Mouse (Mus musculus): ENCODE measurements around the gene Xpo1. TPM values are rescaled to one million over a fixed set of nuclear protein-coding genes. Genes with fewer than 3 reads are reported as not detected.

Xpo1 gene
- polyA plus RNA-seq, 1 experiment from 2014 or later, result 21.4 TPM

DNA sequence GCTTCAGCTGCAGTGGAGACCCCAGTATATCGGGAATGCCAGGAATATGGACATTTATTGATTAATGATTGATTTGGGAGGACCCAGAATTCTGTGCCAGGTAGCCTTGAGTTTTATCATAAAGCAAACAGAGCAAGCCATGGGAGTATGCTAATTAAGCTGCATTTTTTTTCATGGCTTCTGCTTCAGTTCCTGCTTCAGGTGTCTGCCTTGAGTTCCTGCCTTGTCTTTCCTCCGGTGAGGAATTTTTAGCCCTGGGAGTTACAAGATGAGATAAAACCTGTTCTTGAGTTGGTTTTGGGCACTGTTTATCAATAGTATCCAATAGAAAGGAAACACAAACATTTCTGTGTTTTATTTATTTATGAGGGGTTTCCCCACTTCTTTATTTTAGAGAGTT, 73.6 kb downstream of the Xpo1 start:
- no peak overlapping the region for H3K27ac ChIP-seq (replicated peaks)
- H3K4me2 ChIP-seq (replicated peaks; ENCODE audit: low read depth), result no peak overlapping the region
- no peaks in the 10 kb centered on the region for H3K27me3 ChIP-seq (ENCODE audit: control insufficient read depth, insufficient read depth, low read length)
- TF ChIP-seq CTCF (IDR thresholded peaks at IDR 0.05; ENCODE audit: low read depth) (no peak), EP300 (optimal IDR thresholded peaks at IDR 0.05) (no peak)
- H3K9ac ChIP-seq (ENCODE audit: low read length), result no peak overlapping the region
- no peak for DNase-seq (ENCODE audit: low spot score)
- no peaks in the 10 kb centered on the region for H3K36me3 ChIP-seq (ENCODE audit: control insufficient read depth, insufficient read depth, low read length)
- no peaks in the 10 kb centered on the region for H3K9me3 ChIP-seq (ENCODE audit: control insufficient read depth, low read length)
- WGBS, result 77% methylated on average over 2 of the region's 2 CpGs
- H3K4me3 ChIP-seq (ENCODE audit: low read depth, low read length), result no peak overlapping the region
- no peak for ATAC-seq (ENCODE audit: low FRiP score, low TSS enrichment)
- H3K4me1 ChIP-seq (replicated peaks; ENCODE audit: control insufficient read depth, insufficient read depth), result no peaks in the 10 kb centered on the region

DNA sequence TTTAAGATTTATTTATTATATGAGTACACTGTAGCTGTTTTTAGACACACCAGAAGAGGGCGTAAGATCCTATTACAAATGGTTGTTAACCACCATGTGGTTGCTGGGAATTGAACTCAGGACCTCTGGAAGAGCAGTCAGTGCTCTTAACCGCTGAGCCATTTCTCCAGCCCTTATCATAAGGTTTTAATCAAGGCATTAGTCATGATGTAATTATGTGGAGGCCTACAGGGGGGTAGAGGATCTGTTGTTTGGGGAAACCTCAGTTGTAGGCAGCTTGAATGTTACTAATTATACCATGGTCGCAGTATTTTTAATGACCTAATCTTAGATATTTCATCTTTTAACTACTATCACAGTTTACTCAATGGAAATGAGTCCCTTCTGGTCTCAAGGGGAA, 76.3 kb downstream of the Xpo1 start:
- H3K4me1 ChIP-seq (replicated peaks; ENCODE audit: control insufficient read depth, insufficient read depth), result no peaks in the 10 kb centered on the region
- H3K36me3 ChIP-seq (ENCODE audit: control insufficient read depth, insufficient read depth, low read length), result no peaks in the 10 kb centered on the region
- TF ChIP-seq CTCF (IDR thresholded peaks at IDR 0.05; ENCODE audit: low read depth) (no peak), EP300 (optimal IDR thresholded peaks at IDR 0.05) (no peak)
- no peaks in the 10 kb centered on the region for H3K9me3 ChIP-seq (ENCODE audit: control insufficient read depth, low read length)
- H3K9ac ChIP-seq (ENCODE audit: low read length), result no peak overlapping the region
- no peak for ATAC-seq (ENCODE audit: low FRiP score, low TSS enrichment)
- no peak overlapping the region for H3K27ac ChIP-seq (replicated peaks)
- no peak for DNase-seq (ENCODE audit: low spot score)
- no peak overlapping the region for H3K4me2 ChIP-seq (replicated peaks; ENCODE audit: low read depth)
- H3K27me3 ChIP-seq (ENCODE audit: control insufficient read depth, insufficient read depth, low read length), result no peaks in the 10 kb centered on the region
- 69% methylated on average over 3 of the region's 3 CpGs for WGBS
- H3K4me3 ChIP-seq (ENCODE audit: low read depth, low read length), result no peak overlapping the region

DNA sequence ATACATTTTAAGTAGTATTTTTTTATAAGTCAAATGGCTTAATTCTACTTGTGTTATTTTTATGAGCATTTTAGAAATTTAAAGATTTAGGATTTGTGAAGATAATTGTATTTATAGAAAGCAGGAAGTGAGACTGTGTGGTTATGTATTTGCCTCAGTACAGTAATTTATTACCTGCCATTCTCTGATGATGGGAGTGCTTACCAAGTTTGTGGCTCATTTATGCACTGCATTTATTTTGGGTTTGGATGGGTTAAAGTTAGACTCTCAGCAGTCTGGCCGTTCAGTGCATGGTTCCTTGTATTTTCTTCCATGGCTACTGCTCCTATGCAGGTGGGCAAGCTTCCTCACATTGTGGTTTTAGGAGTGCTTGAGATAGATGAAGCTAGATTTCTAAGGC, 79.3 kb downstream of the Xpo1 start:
- WGBS, result 57% methylated on average over 1 of the region's 1 CpGs
- Histone ChIP-seq H3K4me1 (replicated peaks; ENCODE audit: control insufficient read depth, insufficient read depth) (no peaks in the 10 kb centered on the region), H3K27ac (replicated peaks) (no peak overlapping the region), H3K4me2 (replicated peaks; ENCODE audit: low read depth) (no peak overlapping the region), H3K27me3 (ENCODE audit: control insufficient read depth, insufficient read depth, low read length) (no peaks in the 10 kb centered on the region), H3K36me3 (ENCODE audit: control insufficient read depth, insufficient read depth, low read length) (peaks cover 4% of the 10 kb centered on the region; the same call in 1 of the 2 replicates), H3K9me3 (ENCODE audit: control insufficient read depth, low read length) (no peaks in the 10 kb centered on the region), H3K4me3 (ENCODE audit: low read depth, low read length) (no peak overlapping the region), H3K9ac (ENCODE audit: low read length) (no peak overlapping the region)
- DNase-seq (ENCODE audit: low spot score) (no peak), ATAC-seq (ENCODE audit: low FRiP score, low TSS enrichment) (no peak)
- TF ChIP-seq EP300 (optimal IDR thresholded peaks at IDR 0.05) (no peak), CTCF (IDR thresholded peaks at IDR 0.05; ENCODE audit: low read depth) (no peak)

Other genes with a start within 250 kb of the Xpo1 start
- gene Fam161a, start 248.5 kb upstream of the Xpo1 start, polyA plus RNA-seq (2015; fragmentation: Nextera tagmentation; extraction: Ambion mirVana), result 3.0 and 3.2 TPM in 2 replicates
- 11.8 and 12.8 TPM in 2 replicates for gene Usp34, start 50.9 kb downstream of the Xpo1 start, polyA plus RNA-seq (2015; fragmentation: Nextera tagmentation; extraction: Ambion mirVana)
- 18.4 and 19.7 TPM in 2 replicates for gene Ahsa2, start 242.0 kb downstream of the Xpo1 start, polyA plus RNA-seq (2015; fragmentation: Nextera tagmentation; extraction: Ambion mirVana)

Data from stomach, postnatal 0 days (tissue).